Mouse (Mus musculus): Measurements from ENCODE around the gene Dpt. TPM values are rescaled to one million over a fixed set of nuclear protein-coding genes. Genes with fewer than 3 reads are reported as not detected.
"Not testable (repeated sequence)": the region's sequence is repeated elsewhere in the genome, so short reads cannot be mapped to it uniquely, and the experiment has no call there.

Dpt gene
- polyA plus RNA-seq, 1 experiment from 2014 or later, result 1.5 TPM

GRCm38 (mm10) chr1:164824896-164825295 is 28.5 kb downstream of the Dpt start:
- ATAC-seq (ENCODE audit: low read depth), result no peak
- no peaks in the 10 kb centered on the region for H3K36me3 ChIP-seq (ENCODE audit: control insufficient read depth, insufficient read depth)
- 53% methylated on average over 2 of the region's 2 CpGs for WGBS (ENCODE audit: insufficient replicate concordance)
- H3K9me3 ChIP-seq (replicated peaks; ENCODE audit: control insufficient read depth, low read length), result no peaks in the 10 kb centered on the region
- H3K27ac ChIP-seq (ENCODE audit: low read length), result no peak overlapping the region
- H3K4me3 ChIP-seq (ENCODE audit: low read depth, low read length), result no peak overlapping the region
- no peaks in the 10 kb centered on the region for H3K27me3 ChIP-seq (ENCODE audit: control insufficient read depth, insufficient read depth, low read depth, low read length)
- no peak overlapping the region for H3K9ac ChIP-seq (ENCODE audit: low read depth, low read length)
- H3K4me2 ChIP-seq (ENCODE audit: low read depth, low read length), result no peak overlapping the region
- H3K4me1 ChIP-seq (ENCODE audit: control insufficient read depth, low read depth, low read length), result no peaks in the 10 kb centered on the region

DNA sequence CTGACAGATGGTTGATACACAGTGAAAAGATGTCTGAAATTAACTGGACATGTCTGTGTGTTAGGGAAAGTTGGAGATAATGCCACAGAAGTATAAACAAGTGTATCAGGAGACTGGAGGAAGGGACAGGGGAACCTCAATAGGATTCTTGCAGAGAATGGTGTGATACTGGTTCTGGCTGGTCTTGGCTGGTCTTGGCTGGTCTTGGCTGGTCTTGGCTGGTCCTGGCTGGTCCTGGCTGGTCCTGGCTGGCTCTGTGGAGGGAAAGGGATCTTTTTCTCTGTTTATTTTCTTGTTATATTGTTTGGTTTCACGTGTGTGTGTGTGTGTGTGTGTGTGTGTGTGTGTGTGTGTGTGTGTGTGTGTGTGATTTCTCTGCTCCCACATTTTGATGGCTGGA is 33.4 kb downstream of the Dpt start:
- Histone ChIP-seq H3K9me3 (replicated peaks; ENCODE audit: control insufficient read depth, low read length) (no peaks in the 10 kb centered on the region), H3K4me3 (ENCODE audit: low read depth, low read length) (no peak overlapping the region), H3K9ac (ENCODE audit: low read depth, low read length) (no peak overlapping the region), H3K36me3 (ENCODE audit: control insufficient read depth, insufficient read depth) (no peaks in the 10 kb centered on the region), H3K27me3 (ENCODE audit: control insufficient read depth, insufficient read depth, low read depth, low read length) (no peaks in the 10 kb centered on the region), H3K27ac (ENCODE audit: low read length) (no peak overlapping the region), H3K4me2 (ENCODE audit: low read depth, low read length) (no peak overlapping the region), H3K4me1 (ENCODE audit: control insufficient read depth, low read depth, low read length) (no peaks in the 10 kb centered on the region)
- ATAC-seq (ENCODE audit: low read depth), result no peak
- WGBS (ENCODE audit: insufficient replicate concordance), result 27% methylated on average over 1 of the region's 1 CpGs

- no peak for ATAC-seq (ENCODE audit: low read depth)
- Histone ChIP-seq H3K4me2 (ENCODE audit: low read depth, low read length) (no peak overlapping the region), H3K27ac (ENCODE audit: low read length) (no peak overlapping the region), H3K4me3 (ENCODE audit: low read depth, low read length) (no peak overlapping the region), H3K9ac (ENCODE audit: low read depth, low read length) (no peak overlapping the region), H3K4me1 (ENCODE audit: control insufficient read depth, low read depth, low read length) (no peaks in the 10 kb centered on the region), H3K27me3 (ENCODE audit: control insufficient read depth, insufficient read depth, low read depth, low read length) (no peaks in the 10 kb centered on the region), H3K36me3 (ENCODE audit: control insufficient read depth, insufficient read depth) (no peaks in the 10 kb centered on the region), H3K9me3 (replicated peaks; ENCODE audit: control insufficient read depth, low read length) (no peaks in the 10 kb centered on the region)
- WGBS (ENCODE audit: insufficient replicate concordance), result 59% methylated on average over 5 of the region's 5 CpGs
These were observed 36.0 kb downstream of the Dpt start for GRCm38 (mm10) chr1:164832459-164832858.

DNA sequence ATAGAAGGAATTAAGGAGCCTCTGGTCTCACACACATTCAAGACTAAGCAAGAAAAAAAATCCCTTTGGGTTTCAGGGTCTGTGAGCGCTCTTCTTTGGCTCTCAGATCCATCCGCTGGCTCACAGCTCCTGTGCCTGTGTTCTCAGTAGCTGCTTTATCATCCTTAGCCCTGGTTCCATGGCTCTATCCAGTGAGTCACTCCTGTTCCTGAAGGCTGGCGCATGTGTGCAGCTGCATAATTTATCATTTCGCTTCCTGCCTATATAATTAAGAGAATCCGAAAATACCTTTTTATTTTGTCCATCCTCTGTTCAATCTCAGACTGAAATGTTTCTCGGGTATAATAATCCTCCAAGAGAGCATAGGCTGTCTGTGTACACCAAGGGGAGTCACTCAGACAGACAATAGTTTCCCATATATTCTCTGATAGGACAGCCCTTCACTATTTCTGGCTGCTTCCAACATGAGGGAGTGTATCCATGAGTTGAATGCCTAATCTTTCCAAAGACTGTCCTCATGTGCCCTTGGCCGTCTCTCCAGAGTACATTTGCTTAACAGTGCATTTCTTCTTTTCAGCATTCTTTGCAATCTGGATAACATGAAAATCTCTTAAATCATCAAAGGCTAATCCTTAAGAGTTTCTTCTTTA is 52.3 kb downstream of the Dpt start:
- ATAC-seq (ENCODE audit: low read depth), result no peak
- H3K9ac ChIP-seq (ENCODE audit: low read depth, low read length), result no peak overlapping the region
- H3K36me3 ChIP-seq (ENCODE audit: control insufficient read depth, insufficient read depth), result no peaks in the 10 kb centered on the region
- no peak overlapping the region for H3K4me2 ChIP-seq (ENCODE audit: low read depth, low read length)
- 65% methylated on average over 7 of the region's 7 CpGs for WGBS (ENCODE audit: insufficient replicate concordance)
- H3K27ac ChIP-seq (ENCODE audit: low read length), result no peak overlapping the region
- H3K4me1 ChIP-seq (ENCODE audit: control insufficient read depth, low read depth, low read length), result no peaks in the 10 kb centered on the region
- H3K27me3 ChIP-seq (ENCODE audit: control insufficient read depth, insufficient read depth, low read depth, low read length), result no peaks in the 10 kb centered on the region
- H3K4me3 ChIP-seq (ENCODE audit: low read depth, low read length), result no peak overlapping the region
- H3K9me3 ChIP-seq (replicated peaks; ENCODE audit: control insufficient read depth, low read length), result no peaks in the 10 kb centered on the region

GRCm38 (mm10) chr1:164855700-164856099 is 59.3 kb downstream of the Dpt start:
- not testable (repeated sequence) for H3K9me3 ChIP-seq (replicated peaks; ENCODE audit: control insufficient read depth, low read length); H3K4me3 ChIP-seq (ENCODE audit: low read depth, low read length); H3K36me3 ChIP-seq (ENCODE audit: control insufficient read depth, insufficient read depth); H3K9ac ChIP-seq (ENCODE audit: low read depth, low read length); H3K27ac ChIP-seq (ENCODE audit: low read length); H3K4me2 ChIP-seq (ENCODE audit: low read depth, low read length); H3K27me3 ChIP-seq (ENCODE audit: control insufficient read depth, insufficient read depth, low read depth, low read length); H3K4me1 ChIP-seq (ENCODE audit: control insufficient read depth, low read depth, low read length); ATAC-seq (ENCODE audit: low read depth)
- WGBS (ENCODE audit: insufficient replicate concordance), result 52% methylated on average over 2 of the region's 2 CpGs

- no peaks in the 10 kb centered on the region for H3K4me1 ChIP-seq (ENCODE audit: control insufficient read depth, low read depth, low read length)
- H3K4me2 ChIP-seq (ENCODE audit: low read depth, low read length), result no peak overlapping the region
- no peaks in the 10 kb centered on the region for H3K27me3 ChIP-seq (ENCODE audit: control insufficient read depth, insufficient read depth, low read depth, low read length)
- no peak for ATAC-seq (ENCODE audit: low read depth)
- no peak overlapping the region for H3K27ac ChIP-seq (ENCODE audit: low read length)
- no peaks in the 10 kb centered on the region for H3K9me3 ChIP-seq (replicated peaks; ENCODE audit: control insufficient read depth, low read length)
- H3K4me3 ChIP-seq (ENCODE audit: low read depth, low read length), result no peak overlapping the region
- no peaks in the 10 kb centered on the region for H3K36me3 ChIP-seq (ENCODE audit: control insufficient read depth, insufficient read depth)
- H3K9ac ChIP-seq (ENCODE audit: low read depth, low read length), result no peak overlapping the region
- WGBS (ENCODE audit: insufficient replicate concordance), result 71% methylated on average over 11 of the region's 11 CpGs
These were observed 63.5 kb downstream of the Dpt start for GRCm38 (mm10) chr1:164859952-164860351.

DNA sequence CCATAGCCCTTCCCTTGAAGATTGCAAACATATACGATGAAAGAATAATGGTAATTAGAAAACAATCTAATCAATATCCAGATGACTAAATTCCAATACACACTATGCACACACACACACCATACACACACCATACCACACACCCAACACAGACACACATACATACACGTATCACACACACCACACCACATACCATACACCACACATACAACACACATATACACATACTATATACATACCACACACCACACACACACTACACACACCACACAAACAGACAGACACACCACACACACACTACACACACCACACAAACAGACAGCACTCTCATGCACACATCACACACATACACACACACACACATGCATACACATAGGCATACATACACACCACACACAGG is 64.3 kb downstream of the Dpt start:
- Histone ChIP-seq H3K4me1 (ENCODE audit: control insufficient read depth, low read depth, low read length) (no peaks in the 10 kb centered on the region), H3K4me3 (ENCODE audit: low read depth, low read length) (no peak overlapping the region), H3K27me3 (ENCODE audit: control insufficient read depth, insufficient read depth, low read depth, low read length) (no peaks in the 10 kb centered on the region), H3K4me2 (ENCODE audit: low read depth, low read length) (no peak overlapping the region), H3K9ac (ENCODE audit: low read depth, low read length) (no peak overlapping the region), H3K9me3 (replicated peaks; ENCODE audit: control insufficient read depth, low read length) (no peaks in the 10 kb centered on the region), H3K27ac (ENCODE audit: low read length) (no peak overlapping the region), H3K36me3 (ENCODE audit: control insufficient read depth, insufficient read depth) (no peaks in the 10 kb centered on the region)
- ATAC-seq (ENCODE audit: low read depth), result no peak
- 53% methylated on average over 2 of the region's 2 CpGs for WGBS (ENCODE audit: insufficient replicate concordance)

- no peak overlapping the region for H3K4me2 ChIP-seq (ENCODE audit: low read depth, low read length)
- H3K36me3 ChIP-seq (ENCODE audit: control insufficient read depth, insufficient read depth), result no peaks in the 10 kb centered on the region
- H3K27ac ChIP-seq (ENCODE audit: low read length), result no peak overlapping the region
- WGBS (ENCODE audit: insufficient replicate concordance), result 54% methylated on average over 4 of the region's 4 CpGs
- ATAC-seq (ENCODE audit: low read depth), result no peak
- H3K4me3 ChIP-seq (ENCODE audit: low read depth, low read length), result no peak overlapping the region
- H3K27me3 ChIP-seq (ENCODE audit: control insufficient read depth, insufficient read depth, low read depth, low read length), result no peaks in the 10 kb centered on the region
- no peaks in the 10 kb centered on the region for H3K4me1 ChIP-seq (ENCODE audit: control insufficient read depth, low read depth, low read length)
- no peak overlapping the region for H3K9ac ChIP-seq (ENCODE audit: low read depth, low read length)
- H3K9me3 ChIP-seq (replicated peaks; ENCODE audit: control insufficient read depth, low read length), result no peaks in the 10 kb centered on the region
These were observed 65.1 kb downstream of the Dpt start for GRCm38 (mm10) chr1:164861501-164861900.

- Histone ChIP-seq H3K36me3 (ENCODE audit: control insufficient read depth, insufficient read depth) (no peaks in the 10 kb centered on the region), H3K9me3 (replicated peaks; ENCODE audit: control insufficient read depth, low read length) (no peaks in the 10 kb centered on the region), H3K27me3 (ENCODE audit: control insufficient read depth, insufficient read depth, low read depth, low read length) (no peaks in the 10 kb centered on the region), H3K4me2 (ENCODE audit: low read depth, low read length) (no peak overlapping the region), H3K4me1 (ENCODE audit: control insufficient read depth, low read depth, low read length) (no peaks in the 10 kb centered on the region), H3K4me3 (ENCODE audit: low read depth, low read length) (no peak overlapping the region), H3K9ac (ENCODE audit: low read depth, low read length) (no peak overlapping the region), H3K27ac (ENCODE audit: low read length) (no peak overlapping the region)
- WGBS (ENCODE audit: insufficient replicate concordance), result 66% methylated on average over 12 of the region's 12 CpGs
- ATAC-seq (ENCODE audit: low read depth), result no peak
These were observed 66.8 kb downstream of the Dpt start for GRCm38 (mm10) chr1:164862946-164863883.

Data from liver, embryonic 16.5 days (tissue).